Mouse (Mus musculus): ENCODE results near the gene Doc2g.

GRCm38 (mm10) chr19:3955804-3956203 lies 47.3 kb upstream of the Doc2g start:
- TF ChIP-seq POLR2A (IDR thresholded peaks at IDR 0.05; ENCODE audit: borderline replicate concordance, extremely low read depth, insufficient read depth, insufficient read length, poor library complexity, severe bottlenecking) (no peak), CTCF (IDR thresholded peaks at IDR 0.05; ENCODE audit: borderline replicate concordance, extremely low read depth, insufficient read depth, insufficient read length) (no peak)

Measured in brain, embryonic 14.5 days (tissue).